Mouse (Mus musculus) heart, adult 2 months (tissue): ENCODE measurements around the gene Kdm4b.

ENCODE experiments used
- CTCF ChIP-seq: fragments of 200-600 bp; IDR thresholded peaks from 2 replicates; pipeline ENCODE4 v1.8.1; 2022; ENCODE audit warnings: antibody characterized with exemption, mild to moderate bottlenecking, moderate library complexity
- POLR2A ChIP-seq: fragments of 200-500 bp; IDR thresholded peaks from 2 replicates; pipeline ENCODE4 v1.6.1; 2011; ENCODE audit warnings: mild to moderate bottlenecking, low read depth, low read length, control low read depth; ENCODE audit not compliant: insufficient read depth

DNA sequence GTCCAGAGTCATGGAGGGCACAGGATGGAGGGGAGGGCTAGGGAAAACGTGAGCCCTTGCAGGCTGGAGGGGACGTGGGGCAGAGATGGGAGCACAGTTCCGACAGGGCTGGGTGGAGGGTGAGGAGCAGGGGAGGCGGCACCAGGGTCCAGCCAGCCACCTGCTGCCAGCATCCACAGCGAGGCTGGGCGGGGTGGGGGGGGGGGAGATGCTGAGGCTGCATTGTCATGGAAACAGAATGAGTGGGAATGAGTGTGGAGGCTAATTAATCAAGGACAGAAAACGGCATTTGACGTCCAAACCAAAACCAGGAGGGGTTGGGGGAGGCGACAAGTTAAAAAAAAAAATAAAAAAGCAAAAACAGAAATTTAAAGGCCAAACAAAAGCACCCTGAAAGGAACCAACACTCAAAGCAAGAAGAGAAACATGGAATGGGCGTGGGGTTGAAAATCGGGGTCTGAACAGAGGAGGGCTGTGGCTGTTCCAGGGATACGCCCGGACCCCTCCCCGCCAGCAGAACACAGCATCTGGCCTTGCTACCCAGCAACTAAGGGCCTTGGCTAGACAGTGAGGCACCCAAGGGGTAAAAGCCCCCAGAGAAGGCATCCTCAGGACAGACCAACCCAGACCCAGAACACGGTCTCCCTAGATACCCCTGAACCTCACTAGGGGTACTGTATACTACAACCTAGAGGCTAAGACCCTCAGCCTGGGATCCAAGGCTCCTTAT is 114.0 kb downstream of the Kdm4b start:
- TF ChIP-seq CTCF (no peak), POLR2A (no peak)
